Mouse (Mus musculus): ENCODE data around the gene Esrra.
"Not testable (repeated sequence)": the region's sequence is repeated elsewhere in the genome, so short reads cannot be mapped to it uniquely, and the experiment has no call there.

The Esrra gene

DNA sequence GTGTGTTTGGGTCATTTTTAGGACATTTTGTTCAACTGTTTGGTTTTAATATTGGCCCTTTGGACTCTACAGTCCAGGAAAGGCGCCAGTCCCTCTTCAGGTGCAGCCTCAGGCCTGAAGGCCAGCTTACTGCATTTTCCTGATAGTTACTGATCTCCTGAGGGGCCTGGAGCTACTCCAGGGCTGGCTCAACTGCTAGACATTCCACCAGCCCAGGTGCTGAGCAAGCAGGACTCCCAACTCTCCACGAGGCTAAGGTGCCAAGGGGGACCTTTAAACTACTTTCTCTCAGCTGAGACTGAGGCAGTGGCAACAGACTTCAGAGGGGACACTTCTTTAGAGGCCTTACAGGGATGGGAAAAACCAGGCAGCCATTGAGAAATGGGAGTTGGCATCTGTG lies 16.8 kb downstream of the Esrra start:
- no peak for DNase-seq (ENCODE audit: low read depth, low spot score)

DNA sequence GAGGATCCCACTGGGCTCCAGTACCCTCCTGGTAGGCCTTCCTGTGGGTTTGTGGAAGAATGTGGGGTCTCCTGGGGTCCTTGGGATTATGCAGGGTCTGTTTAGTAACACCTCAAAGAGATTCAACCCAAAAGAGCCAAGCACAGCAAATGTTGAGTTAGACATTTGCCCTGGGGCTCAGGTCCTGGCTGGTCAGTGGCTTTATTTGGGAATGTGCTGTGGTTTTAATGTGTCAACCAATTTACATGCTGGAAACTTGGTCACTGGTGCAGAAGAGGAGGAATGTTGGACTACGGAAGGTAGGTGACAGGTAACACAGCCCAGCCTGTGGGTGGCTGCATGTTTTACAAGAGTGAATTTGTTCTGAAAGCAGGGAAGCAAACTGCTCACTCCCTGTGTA lies 18.6 kb downstream of the Esrra start:
- no peak for DNase-seq (ENCODE audit: low read depth, low spot score)

DNA sequence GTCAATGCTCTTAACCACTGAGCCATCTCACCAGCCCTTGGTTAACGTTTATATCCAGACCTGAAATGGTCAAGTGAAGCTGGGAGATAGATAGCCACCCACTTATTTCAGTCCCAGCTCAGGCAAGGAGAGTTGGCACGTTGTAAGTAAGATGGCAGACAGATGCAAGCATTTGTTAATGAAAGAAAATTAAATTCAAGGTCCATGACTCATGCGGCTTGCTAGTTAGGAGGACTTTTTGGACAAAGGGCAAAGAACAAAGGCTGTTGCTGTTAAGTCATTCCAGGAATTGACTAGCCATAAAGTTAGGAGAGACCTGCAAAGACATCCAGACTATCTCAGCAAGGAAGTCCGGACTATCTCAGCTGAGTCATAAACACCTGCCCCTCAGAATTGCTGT lies 22.0 kb downstream of the Esrra start:
- no peak for DNase-seq (ENCODE audit: low read depth, low spot score)

DNA sequence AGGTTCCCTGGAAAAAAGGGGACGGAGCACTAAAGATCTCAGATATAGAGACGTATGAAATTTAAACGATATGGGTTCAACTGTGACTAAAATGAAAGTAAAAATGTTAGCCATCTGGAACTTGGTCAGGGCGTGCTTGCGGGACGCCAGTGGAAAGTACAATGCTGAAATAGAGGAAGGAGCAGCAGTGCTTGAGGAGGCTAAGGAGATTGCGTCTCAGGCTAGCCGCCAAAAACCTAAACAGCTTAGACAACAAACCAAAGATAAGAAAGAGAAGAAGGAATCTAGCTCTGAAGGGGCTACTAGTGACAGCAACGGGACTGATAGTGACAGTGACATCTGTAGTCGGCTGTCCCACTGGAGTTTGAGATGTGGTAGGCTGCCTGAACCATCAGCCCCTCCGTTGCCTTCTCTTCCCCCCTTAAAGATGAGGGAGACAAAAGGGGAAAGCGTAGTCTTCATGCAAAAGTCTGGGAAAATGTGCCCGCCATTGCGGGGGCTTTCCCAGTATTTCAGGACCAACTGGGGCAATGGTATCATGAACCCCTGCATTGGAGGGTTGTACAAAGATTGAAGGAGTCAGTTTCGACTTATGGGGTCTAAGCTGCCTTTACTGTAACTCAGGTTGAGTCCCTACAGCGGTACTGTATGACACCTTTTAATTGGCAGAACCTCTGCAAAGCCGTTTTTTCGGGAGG lies 25.9 kb downstream of the Esrra start:
- not testable (repeated sequence) for DNase-seq (ENCODE audit: low read depth, low spot score)

DNA sequence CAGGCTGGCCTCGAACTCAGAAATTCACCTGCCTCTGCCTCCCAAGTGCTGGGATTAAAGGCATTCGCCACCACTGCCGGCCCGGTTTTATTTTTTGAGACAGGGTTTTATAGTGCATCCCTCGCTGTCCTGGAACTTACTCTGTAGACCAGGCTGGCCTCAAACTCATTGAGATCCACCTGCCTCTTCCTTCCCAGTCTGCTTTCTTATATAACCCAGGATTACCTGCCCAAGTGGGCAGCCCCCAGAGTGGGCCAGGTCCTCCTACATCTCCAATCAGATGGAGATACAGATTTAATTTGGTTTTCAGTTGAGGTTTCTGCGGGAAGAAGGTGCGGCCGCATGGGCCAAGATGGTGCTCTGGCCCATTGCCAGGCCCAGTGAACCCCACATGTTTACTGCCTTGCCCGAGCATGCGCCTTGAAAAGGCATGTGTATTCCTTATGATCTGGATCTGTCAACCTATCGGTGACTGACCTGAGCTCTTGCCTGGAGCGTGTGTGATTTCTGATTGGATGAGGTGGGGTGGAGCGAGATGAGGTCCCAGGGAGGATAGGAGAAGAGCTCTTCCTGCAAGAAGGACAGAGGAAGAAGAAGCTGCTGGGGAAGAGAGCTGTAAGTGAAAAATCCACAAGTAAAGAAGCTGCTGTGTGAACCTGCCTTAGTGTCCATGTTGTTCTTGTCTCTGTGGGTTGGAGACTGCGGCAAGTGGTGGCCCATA lies 27.7 kb downstream of the Esrra start:
- no peak for DNase-seq (ENCODE audit: low read depth, low spot score)

DNA sequence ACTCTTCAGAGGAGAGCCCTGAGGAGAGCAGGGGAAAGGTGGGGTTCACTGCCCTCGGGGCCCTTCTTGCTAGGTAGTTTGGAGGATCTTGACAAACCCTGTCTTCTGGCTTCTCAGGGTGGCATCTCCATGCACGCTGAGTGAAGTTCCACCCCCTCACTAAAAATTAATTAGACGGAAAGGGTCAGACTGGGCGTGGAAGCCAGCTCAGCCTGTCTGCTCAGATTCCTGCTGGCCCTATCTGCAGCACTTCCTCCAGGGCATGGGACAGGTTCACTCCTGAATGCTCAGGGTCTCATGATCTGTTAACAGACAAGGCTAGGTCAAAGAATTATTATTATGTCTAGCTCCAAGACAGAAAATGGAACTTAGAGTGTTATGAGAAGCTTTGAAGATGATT lies 29.1 kb downstream of the Esrra start:
- DNase-seq (ENCODE audit: low read depth, low spot score) = no peak

DNA sequence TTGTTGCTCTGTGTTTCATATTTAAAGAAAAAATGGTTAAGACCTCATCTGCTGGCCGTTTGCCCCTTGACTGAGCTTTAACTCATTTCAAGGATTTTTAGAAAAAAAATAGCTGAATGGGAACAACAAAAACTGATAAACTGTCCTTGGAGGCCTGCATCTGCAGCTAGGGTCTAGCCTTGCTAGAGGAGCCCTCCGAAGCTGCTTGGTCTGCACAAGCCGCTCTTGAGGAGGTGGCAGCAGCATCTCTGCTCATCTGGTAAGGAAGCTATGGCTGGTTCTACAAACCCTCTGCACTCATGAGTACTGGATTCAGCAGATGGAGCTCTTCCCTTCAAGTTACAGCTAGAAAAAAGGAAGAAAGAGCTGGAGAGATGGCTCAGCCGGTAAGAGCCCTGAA lies 43.6 kb downstream of the Esrra start:
- DNase-seq (ENCODE audit: low read depth, low spot score) = no peak

DNA sequence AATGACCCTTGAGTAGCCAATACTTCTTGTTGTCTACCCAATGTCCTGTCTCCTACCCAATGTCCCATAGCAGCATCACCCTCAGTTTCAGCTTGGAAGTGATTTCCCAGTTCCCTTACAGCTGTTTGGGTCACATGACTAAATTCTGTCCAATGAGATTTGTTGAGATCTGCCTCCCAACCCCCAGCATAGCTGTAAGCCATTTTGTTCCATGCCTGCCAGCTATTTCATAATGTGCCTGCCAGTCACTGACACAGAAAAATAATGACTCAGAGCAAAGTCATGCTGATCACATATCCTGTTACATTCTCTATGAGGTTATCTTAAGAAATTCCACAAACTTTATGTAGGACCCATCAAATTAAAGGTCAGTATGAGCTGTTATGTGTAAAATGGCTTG lies 44.8 kb downstream of the Esrra start:
- no peak for DNase-seq (ENCODE audit: low read depth, low spot score)

DNA sequence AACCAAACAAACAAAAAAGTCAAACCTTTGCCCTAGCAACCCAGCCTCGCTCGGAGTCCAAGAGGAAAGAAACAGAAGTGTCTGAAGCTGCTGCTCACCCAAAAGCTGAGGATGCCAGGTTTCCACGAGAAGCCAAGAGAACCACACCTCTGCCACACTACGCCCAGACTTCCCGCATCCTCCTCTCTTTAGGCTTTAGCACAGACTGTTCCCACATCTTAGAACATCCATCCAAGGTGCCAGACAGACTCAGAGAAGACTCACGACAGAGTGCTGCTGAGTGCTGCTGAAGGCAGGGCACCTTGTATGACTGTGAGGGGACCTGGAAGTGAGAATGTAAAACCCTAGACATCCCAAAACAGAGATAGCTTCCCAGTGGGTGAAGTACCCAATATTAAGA lies 45.8 kb downstream of the Esrra start:
- no peak for DNase-seq (ENCODE audit: low read depth, low spot score)

DNA sequence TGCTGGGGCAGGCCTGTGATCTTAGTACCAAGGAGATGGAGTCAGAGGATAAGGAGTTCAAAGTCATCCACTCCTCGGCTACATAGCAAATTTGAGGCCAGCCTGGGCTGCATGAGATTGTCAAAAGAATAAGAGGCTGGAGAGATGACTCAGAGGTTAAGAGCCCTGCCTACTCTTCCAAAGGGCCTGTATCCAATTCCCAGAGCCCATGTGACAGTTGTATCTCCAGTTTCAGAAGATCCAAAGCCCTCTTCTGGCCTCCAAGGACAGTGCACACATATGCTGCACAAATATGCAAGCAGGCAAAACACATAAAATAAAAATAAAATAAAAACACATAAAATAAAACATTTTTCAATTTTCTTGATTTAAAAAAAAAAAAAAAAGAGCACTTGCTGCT lies 47.4 kb downstream of the Esrra start:
- no peak for DNase-seq (ENCODE audit: low read depth, low spot score)

DNA sequence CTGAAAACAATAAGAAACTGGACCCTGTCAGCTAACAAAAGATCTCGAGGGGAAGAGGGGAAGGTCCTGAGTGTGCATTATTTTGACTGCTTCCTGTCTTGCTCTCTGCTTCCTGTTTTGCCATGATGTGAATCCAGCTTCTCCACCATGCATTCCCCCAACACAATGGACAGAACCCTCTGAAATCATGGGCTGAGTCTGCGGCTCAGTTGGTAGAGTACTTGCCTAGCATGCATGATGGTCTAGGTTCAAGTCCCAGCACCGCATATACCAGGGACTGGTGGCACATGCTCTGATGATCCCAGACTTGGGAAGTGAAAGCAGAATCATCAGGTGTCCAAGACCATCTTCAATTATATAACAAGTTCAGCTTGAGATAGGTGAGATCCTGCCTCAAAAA lies 48.9 kb downstream of the Esrra start:
- DNase-seq (ENCODE audit: low read depth, low spot score) = no peak

DNA sequence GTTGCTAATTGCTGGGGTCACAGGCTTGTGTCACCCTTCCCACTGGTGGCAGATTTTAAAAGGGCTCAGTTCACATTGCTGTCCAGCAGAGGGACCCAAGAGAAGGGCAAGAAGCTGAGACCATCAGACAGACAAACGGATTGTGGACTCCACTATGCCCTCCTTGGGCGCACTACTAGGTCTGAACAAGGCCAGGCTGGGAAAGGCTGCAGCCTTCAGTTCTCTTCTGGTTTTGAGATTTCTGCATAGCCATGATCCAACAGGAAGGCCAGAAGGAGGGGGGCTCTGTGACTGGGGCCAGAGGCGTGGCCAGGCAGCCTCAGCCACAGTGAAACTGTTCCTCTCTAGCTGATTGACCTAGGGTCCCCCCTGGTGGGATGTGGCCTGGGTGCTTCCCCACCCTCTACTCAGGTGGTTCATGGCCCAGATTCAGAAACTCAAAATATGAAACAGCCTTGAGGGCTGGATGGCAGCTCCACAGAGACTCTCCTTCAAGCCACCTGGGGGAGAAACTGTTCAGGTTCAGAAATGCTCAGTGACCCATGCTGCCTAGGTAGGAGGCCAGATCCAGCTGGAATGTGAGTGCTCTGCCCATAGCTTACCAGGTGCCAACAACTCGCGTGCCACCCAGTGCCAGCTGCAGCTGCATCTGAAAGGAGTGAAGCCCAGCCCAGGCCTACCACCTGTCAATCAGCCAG lies 49.9 kb downstream of the Esrra start:
- DNase-seq (ENCODE audit: low read depth, low spot score) = no peak

DNA sequence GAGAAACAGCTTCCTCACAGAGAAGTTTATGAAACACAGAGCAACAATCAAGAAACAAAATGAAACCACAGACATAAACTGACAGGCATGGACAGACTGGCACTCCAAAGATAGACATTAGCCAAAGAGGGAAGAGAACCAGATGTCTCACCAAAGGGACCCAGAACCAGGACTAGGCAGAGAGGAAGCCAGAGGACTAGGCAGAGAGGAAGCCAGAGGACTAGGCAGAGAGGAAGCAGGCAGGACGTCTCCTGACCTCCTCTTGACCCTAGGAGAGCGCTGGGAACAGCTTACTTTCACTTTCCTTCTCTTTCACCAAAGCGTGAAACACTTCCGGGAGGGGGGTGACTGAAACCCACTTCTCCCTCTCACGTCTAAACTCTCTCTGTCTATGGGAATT lies 52.3 kb downstream of the Esrra start:
- no peak for DNase-seq (ENCODE audit: low read depth, low spot score)

DNA sequence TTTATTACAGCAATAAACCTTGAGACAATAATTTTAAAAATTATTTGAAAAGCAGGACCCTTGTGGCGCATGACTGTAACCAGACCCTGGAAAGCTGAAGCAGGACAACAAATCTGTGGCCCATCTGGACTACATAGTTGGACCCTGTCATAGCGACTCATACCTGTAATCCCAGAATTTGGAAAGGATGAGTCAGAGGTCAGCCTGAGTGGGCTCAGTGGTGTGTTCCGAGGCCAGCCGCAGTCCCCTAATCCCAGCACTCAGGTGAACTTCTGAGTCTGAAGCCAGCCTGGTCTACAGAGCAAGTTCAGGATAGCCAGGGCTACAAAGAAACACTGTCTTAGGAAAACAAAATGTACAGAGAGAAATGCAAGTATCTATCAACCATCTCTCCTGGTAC lies 60.2 kb downstream of the Esrra start:
- DNase-seq (ENCODE audit: low read depth, low spot score) = no peak

Data from brain, embryonic 18.5 days (tissue).